Mouse (Mus musculus): Measurements from ENCODE around the gene Tanc2. TPM values are rescaled to one million over a fixed set of nuclear protein-coding genes. Genes with fewer than 3 reads are reported as not detected.

The Tanc2 gene
- polyA plus RNA-seq (2012; rRNA removed; ENCODE audit: low replicate concordance) = 7.0 and 9.7 TPM in 2 replicates

DNA sequence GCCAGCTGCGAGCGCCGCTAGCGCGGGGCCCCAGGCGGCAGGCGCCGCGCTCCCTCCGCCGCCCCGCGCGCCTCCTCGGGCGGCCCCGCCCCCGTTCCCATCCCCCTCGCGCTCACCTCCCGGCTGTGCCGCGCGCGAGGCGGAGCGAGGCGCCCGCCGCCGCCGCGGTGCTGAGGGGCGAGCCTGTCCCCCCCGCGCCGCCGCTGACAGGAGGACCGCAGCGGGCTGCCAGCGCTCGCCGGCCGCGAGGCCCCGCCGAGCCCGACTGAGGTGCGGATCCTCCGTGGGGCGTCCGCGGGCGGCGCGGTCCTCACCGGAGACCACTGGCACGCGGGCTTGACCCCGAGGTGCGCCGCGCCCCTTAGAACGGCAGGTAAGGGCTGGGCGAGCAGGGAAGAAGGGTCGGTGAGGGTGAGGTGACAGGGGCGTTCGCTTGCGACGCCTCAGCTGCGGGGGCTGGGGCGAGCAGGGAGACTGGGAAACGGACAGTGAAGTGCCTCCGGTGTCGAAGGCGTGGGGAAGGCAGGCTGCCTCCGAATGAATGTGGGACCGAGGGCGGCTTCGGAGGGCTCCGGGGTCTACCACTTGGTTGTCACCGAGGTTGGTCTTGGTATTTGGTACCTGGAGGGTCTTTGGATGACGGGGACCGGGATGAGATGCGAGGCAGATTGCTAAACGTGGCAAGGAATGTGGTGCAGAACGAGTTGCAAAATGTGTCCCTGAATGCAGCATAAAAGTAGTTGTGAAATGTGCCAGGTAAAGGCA lies at the start of gene Tanc2:
TSS of gene Tanc2 (plus strand) at position 110 of the 765 bp plus-strand sequence.

GRCm38 (mm10) chr11:105952911-105953386 lies 363.2 kb downstream of the Tanc2 start, which contains the start of gene Cyb561:
Gene Cyb561 (minus strand): TSS chr11:105953336.

GRCm38 (mm10) chr11:105967741-105968574 lies 378.2 kb downstream of the Tanc2 start, which contains the start of gene Ace:
Gene Ace (plus strand): TSS chr11:105967945.

Other genes starting within 250 kb of the Tanc2 start
- gene March10, start 133.3 kb upstream of the Tanc2 start, polyA plus RNA-seq (2012; rRNA removed; ENCODE audit: low replicate concordance) = 0.08 and 0.13 TPM in 2 replicates